8 mouse cellular contexts compared by ENCODE assay signal in the genomic region with DNA sequence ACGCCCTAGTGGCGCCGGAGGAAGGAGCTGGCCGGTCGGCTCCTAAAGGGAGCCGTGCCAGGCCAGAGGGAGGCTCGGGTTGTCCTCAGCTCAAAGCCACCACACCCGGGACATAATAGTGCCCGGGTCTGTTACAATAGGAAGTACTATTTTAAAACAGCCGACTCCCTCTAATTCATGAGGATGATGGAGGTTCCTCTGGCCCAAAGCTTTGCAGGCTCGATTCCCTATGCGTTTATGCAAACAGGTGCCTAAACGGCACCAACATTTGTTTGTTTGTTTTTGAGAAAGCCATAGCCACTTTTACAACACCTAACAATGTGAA. TPM values are rescaled to one million over a fixed set of nuclear protein-coding genes. Genes with fewer than 3 reads are reported as not detected.
DNase-seq lines count a peak whose midpoint lies in the region; ATAC-seq and TF ChIP-seq lines count a peak whose summit lies in the region.

No protein-coding gene starts in this region.

- peaks cover 12% of the 10 kb centered on the region for H3K27me3 ChIP-seq in liver, adult 2 months (ENCODE audit: control insufficient read depth, insufficient read depth, low read length)
- peaks cover 25% of the 10 kb centered on the region for H3K27me3 ChIP-seq in limb, embryonic 10.5 days (ENCODE audit: low read depth, poor library complexity, severe bottlenecking)
- H3K27me3 ChIP-seq in neural tube, embryonic 15.5 days (replicated peaks), result 0 out of 2 replicates have a peak, but pooled peaks cover 5% of the 10 kb centered on the region

- H3K4me1 ChIP-seq in liver, adult 2 months (ENCODE audit: control insufficient read depth, insufficient read depth, low read length), result no peaks in the 10 kb centered on the region
- H3K4me1 ChIP-seq in embryonic fibroblast, embryonic 13.5 days (ENCODE audit: control insufficient read depth, insufficient read depth, low read length), result peaks cover 2% of the 10 kb centered on the region; the same call in 1 of the 2 replicates
- H3K4me1 ChIP-seq in limb, embryonic 10.5 days, result peaks cover 19% of the 10 kb centered on the region
- H3K4me1 ChIP-seq in neural tube, embryonic 15.5 days, result peaks cover 13% of the 10 kb centered on the region; the same call in 1 of the 2 replicates

- TF ChIP-seq CTCF in liver, adult 2 months (IDR thresholded peaks at IDR 0.05; ENCODE audit: low read depth, low read length), result no peak
- no peak for TF ChIP-seq CTCF in embryonic fibroblast, embryonic 13.5 days (IDR thresholded peaks at IDR 0.05; ENCODE audit: borderline replicate concordance, insufficient read depth, low read length)

- intact Hi-C loops in gastrocnemius, postnatal 36 days (cut with DNase I), result no loop called here

- no peak for DNase-seq in liver, adult 2 months (ENCODE audit: extremely low read depth, low read depth, low spot score)
- no peak for DNase-seq in liver
- no peak for DNase-seq in limb, embryonic 10.5 days (ENCODE audit: low spot score)
- DNase-seq in gastrocnemius, postnatal 36 days, result no peak
- no peak for DNase-seq in layer of hippocampus, adult 9-10 months (ENCODE audit: low spot score)
- DNase-seq in ovary, adult 18-20 months (ENCODE audit: low spot score), result no peak

- no peaks in the 10 kb centered on the region for H3K9me3 ChIP-seq in limb, embryonic 10.5 days (replicated peaks)
- H3K9me3 ChIP-seq in neural tube, embryonic 15.5 days (replicated peaks), result no peaks in the 10 kb centered on the region

- peak overlapping the region; percentile 93 for H3K4me2 ChIP-seq in neural tube, embryonic 15.5 days

- WGBS in liver, adult 2 months, result 3% methylated on average over 13 of the region's 13 CpGs
- 2% methylated on average over 13 of the region's 13 CpGs for WGBS in limb, embryonic 10.5 days
- 2% methylated on average over 13 of the region's 13 CpGs for WGBS in neural tube, embryonic 15.5 days

- H3K4me3 ChIP-seq in liver, adult 2 months (ENCODE audit: insufficient read depth, low read depth, low read length), result peak overlapping the region; percentile 50; the same call in 1 of the 2 replicates
- peak overlapping the region; percentile 30 for H3K4me3 ChIP-seq in embryonic fibroblast, embryonic 13.5 days (ENCODE audit: insufficient read depth, low read length)
- peak overlapping the region; percentile 71 for H3K4me3 ChIP-seq in limb, embryonic 10.5 days
- H3K4me3 ChIP-seq in neural tube, embryonic 15.5 days (replicated peaks), result peak overlapping the region; percentile 67

- H3K36me3 ChIP-seq in liver, adult 2 months (ENCODE audit: control insufficient read depth, insufficient read depth, low read length), result no peaks in the 10 kb centered on the region
- H3K36me3 ChIP-seq in limb, embryonic 10.5 days, result no peaks in the 10 kb centered on the region
- no peaks in the 10 kb centered on the region for H3K36me3 ChIP-seq in neural tube, embryonic 15.5 days

- H3K27ac ChIP-seq in liver, adult 2 months (replicated peaks; ENCODE audit: insufficient read depth, low read depth, low read length), result no peak overlapping the region
- no peak overlapping the region for H3K27ac ChIP-seq in embryonic fibroblast, embryonic 13.5 days (ENCODE audit: insufficient read depth, low read length)
- peak overlapping the region; percentile 91 for H3K27ac ChIP-seq in limb, embryonic 10.5 days
- H3K27ac ChIP-seq in neural tube, embryonic 15.5 days (replicated peaks), result peak overlapping the region; percentile 74

- no peak overlapping the region for H3K9ac ChIP-seq in liver, adult 2 months (ENCODE audit: low read depth, low read length)
- H3K9ac ChIP-seq in neural tube, embryonic 15.5 days (replicated peaks), result peak overlapping the region; percentile 73

- ATAC-seq in neural tube, embryonic 15.5 days (ENCODE audit: low FRiP score), result no peak

- no peak for TF ChIP-seq POLR2A in liver, adult 2 months (IDR thresholded peaks at IDR 0.05; ENCODE audit: extremely low read depth, insufficient read depth, low read length)
- no peak for TF ChIP-seq POLR2A in embryonic fibroblast, embryonic 13.5 days (IDR thresholded peaks at IDR 0.05; ENCODE audit: low read depth, low read length)

- no peaks in the 10 kb centered on the region for H3K79me2 ChIP-seq in liver, adult 2 months (ENCODE audit: control insufficient read depth, insufficient read depth, low read length)

RNA-seq across cellular contexts. Expression of a gene that starts 0.3 kb away (rescaled TPM):
- total RNA-seq in liver, adult 2 months (2014; rRNA removed), result 0.07 and 0.37 TPM in 2 replicates
- 0.20 TPM in 1 of 2 replicates, not detected in the other for polyA plus RNA-seq in liver, adult 2 months (2012; rRNA removed)
- polyA plus RNA-seq in embryonic fibroblast, embryonic 13.5 days (2011; ENCODE audit: insufficient read length, low read depth, missing spikeins), result 16.7 and 24.9 TPM in 2 replicates
- polyA plus RNA-seq in limb, embryonic 10.5 days (2016; fragmentation: Nextera tagmentation; extraction: Ambion mirVana), result 5.5 and 11.0 TPM in 2 replicates
- polyA plus RNA-seq in neural tube, embryonic 15.5 days (2015; fragmentation: Nextera tagmentation; extraction: Ambion mirVana), result 30.7 and 31.0 TPM in 2 replicates
- total RNA-seq in gastrocnemius, postnatal 36 days (2021), result 1 to 10 TPM; 2.8 to 3.7 TPM

RNA-seq across cellular contexts. Expression of a gene that starts 56.3 kb away (rescaled TPM):
- 6.4 and 7.7 TPM in 2 replicates for total RNA-seq in liver, adult 2 months (2014; rRNA removed)
- polyA plus RNA-seq in liver, adult 2 months (2012; rRNA removed), result 2.4 and 2.5 TPM in 2 replicates
- polyA plus RNA-seq in embryonic fibroblast, embryonic 13.5 days (2011; ENCODE audit: insufficient read length, low read depth, missing spikeins), result 16.7 and 18.8 TPM in 2 replicates
- 51.4 and 54.5 TPM in 2 replicates for polyA plus RNA-seq in limb, embryonic 10.5 days (2016; fragmentation: Nextera tagmentation; extraction: Ambion mirVana)
- 26.7 and 27.9 TPM in 2 replicates for polyA plus RNA-seq in neural tube, embryonic 15.5 days (2015; fragmentation: Nextera tagmentation; extraction: Ambion mirVana)
- total RNA-seq in gastrocnemius, postnatal 36 days (2021), result 1 to 10 TPM; 2.6 to 4.0 TPM

RNA-seq across cellular contexts. Expression of a gene that starts 56.4 kb away (rescaled TPM):
- total RNA-seq in liver, adult 2 months (2014; rRNA removed), result 11.1 and 12.8 TPM in 2 replicates
- 6.1 and 6.4 TPM in 2 replicates for polyA plus RNA-seq in liver, adult 2 months (2012; rRNA removed)
- 22.7 and 29.5 TPM in 2 replicates for polyA plus RNA-seq in embryonic fibroblast, embryonic 13.5 days (2011; ENCODE audit: insufficient read length, low read depth, missing spikeins)
- 10.4 and 12.1 TPM in 2 replicates for polyA plus RNA-seq in limb, embryonic 10.5 days (2016; fragmentation: Nextera tagmentation; extraction: Ambion mirVana)
- 55.7 and 71.9 TPM in 2 replicates for polyA plus RNA-seq in neural tube, embryonic 15.5 days (2015; fragmentation: Nextera tagmentation; extraction: Ambion mirVana)
- 10 to 100 TPM; 11.5 to 14.2 TPM for total RNA-seq in gastrocnemius, postnatal 36 days (2021)

Comparison
In these comparisons a context has a peak if more than half of its experiments do, and no peak if none do; other contexts are left out.
1. H3K27ac ChIP-seq: peak in limb, embryonic 10.5 days (single experiment) and neural tube, embryonic 15.5 days (single experiment); none in liver, adult 2 months (single experiment) and embryonic fibroblast, embryonic 13.5 days (single experiment).
2. Peak in every context shown above with its lines, with median percentiles within 50 percentile points of each other: H3K4me3 ChIP-seq.